In the genomic region with DNA sequence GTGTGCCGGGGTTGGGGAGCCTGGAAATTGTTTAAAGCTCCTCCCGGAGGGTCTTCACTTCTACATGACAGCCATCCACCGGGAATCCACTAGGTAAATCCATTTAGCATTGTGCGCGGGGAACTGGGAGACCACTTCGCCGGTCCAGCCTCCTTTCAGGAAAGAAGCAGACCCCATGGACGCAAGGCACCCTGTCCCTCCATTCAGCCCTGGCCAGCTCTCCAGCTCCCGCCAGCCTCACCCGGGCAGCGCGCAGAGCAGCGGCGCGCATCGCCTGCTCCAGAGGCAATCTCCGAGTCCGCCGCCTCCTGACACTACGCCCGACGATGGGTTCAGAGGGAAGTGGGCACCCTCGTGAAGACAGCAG, we compare ENCODE assay signal across 8 mouse cellular contexts.
A peak's percentile ranks its signal among the peaks of the same experiment; 100 is the strongest.
DNase-seq lines count a peak whose midpoint lies in the region; ATAC-seq and TF ChIP-seq lines count a peak whose summit lies in the region.

No protein-coding gene starts in this region.

- H3K27me3 ChIP-seq in kidney, postnatal 0 days (ENCODE audit: insufficient read depth, low read length), result peaks cover 17% of the 10 kb centered on the region
- peaks cover 34% of the 10 kb centered on the region for H3K27me3 ChIP-seq in embryonic facial prominence, embryonic 14.5 days (replicated peaks; ENCODE audit: control insufficient read depth, insufficient read depth, low read length)
- H3K27me3 ChIP-seq in intestine, embryonic 14.5 days (replicated peaks; ENCODE audit: control insufficient read depth, insufficient read depth, low read length), result peaks cover 40% of the 10 kb centered on the region
- H3K27me3 ChIP-seq in stomach, embryonic 16.5 days (ENCODE audit: control insufficient read depth, insufficient read depth, low read length), result peaks cover 27% of the 10 kb centered on the region

- no peak overlapping the region for H3K27ac ChIP-seq in kidney, postnatal 0 days
- H3K27ac ChIP-seq in embryonic facial prominence, embryonic 14.5 days (replicated peaks; ENCODE audit: low read depth, low read length), result no peak overlapping the region
- H3K27ac ChIP-seq in intestine, embryonic 14.5 days (ENCODE audit: low read depth), result no peak overlapping the region
- no peak overlapping the region for H3K27ac ChIP-seq in stomach, embryonic 16.5 days (ENCODE audit: low read length)

- peak overlapping the region; percentile 71 for H3K4me2 ChIP-seq in kidney, postnatal 0 days (ENCODE audit: low read length)
- H3K4me2 ChIP-seq in embryonic facial prominence, embryonic 14.5 days (ENCODE audit: low read depth, low read length), result peak overlapping the region; percentile 75
- peak overlapping the region; percentile 64 for H3K4me2 ChIP-seq in intestine, embryonic 14.5 days (ENCODE audit: low read length)
- peak overlapping the region; percentile 80 for H3K4me2 ChIP-seq in stomach, embryonic 16.5 days (ENCODE audit: low read depth, low read length)

- peak; percentile 39 for DNase-seq in kidney, postnatal 0 days (ENCODE audit: low spot score)
- no peak for DNase-seq in kidney, adult 8-10 months
- DNase-seq in cerebellum, adult 11-12 months, result peak; percentile 58
- peak; percentile 49 for DNase-seq in embryonic facial prominence, embryonic 14.5 days (ENCODE audit: low spot score)
- DNase-seq in intestine, embryonic 14.5 days (ENCODE audit: low spot score), result peak; percentile 73
- DNase-seq in adrenal gland, adult 18-20 months (ENCODE audit: low spot score in 2 of 2), result no peak

- no peaks in the 10 kb centered on the region for H3K36me3 ChIP-seq in kidney, postnatal 0 days (ENCODE audit: insufficient read depth, low read length)
- H3K36me3 ChIP-seq in embryonic facial prominence, embryonic 14.5 days (ENCODE audit: control insufficient read depth, insufficient read depth, low read length), result no peaks in the 10 kb centered on the region
- no peaks in the 10 kb centered on the region for H3K36me3 ChIP-seq in intestine, embryonic 14.5 days (ENCODE audit: control insufficient read depth, insufficient read depth, low read length)
- H3K36me3 ChIP-seq in stomach, embryonic 16.5 days (ENCODE audit: control insufficient read depth, insufficient read depth, low read length), result no peaks in the 10 kb centered on the region

- under 1% methylated on average over 23 of the region's 23 CpGs for WGBS in kidney, postnatal 0 days
- under 1% methylated on average over 23 of the region's 23 CpGs for WGBS in embryonic facial prominence, embryonic 14.5 days
- WGBS in intestine, embryonic 14.5 days, result under 1% methylated on average over 23 of the region's 23 CpGs
- under 1% methylated on average over 23 of the region's 23 CpGs for WGBS in stomach, embryonic 16.5 days

- H3K4me1 ChIP-seq in kidney, postnatal 0 days (replicated peaks; ENCODE audit: insufficient read depth, low read length), result no peaks in the 10 kb centered on the region
- H3K4me1 ChIP-seq in embryonic facial prominence, embryonic 14.5 days (ENCODE audit: control insufficient read depth, insufficient read depth, low read length), result 0 out of 2 replicates have a peak, but pooled peaks cover 5% of the 10 kb centered on the region
- 0 out of 2 replicates have a peak, but pooled peaks cover 4% of the 10 kb centered on the region for H3K4me1 ChIP-seq in intestine, embryonic 14.5 days (replicated peaks; ENCODE audit: control insufficient read depth, insufficient read depth, low read length)
- no peaks in the 10 kb centered on the region for H3K4me1 ChIP-seq in stomach, embryonic 16.5 days (ENCODE audit: control insufficient read depth, insufficient read depth, low read length)

- peak overlapping the region; percentile 45 for H3K4me3 ChIP-seq in kidney, postnatal 0 days (replicated peaks; ENCODE audit: low read depth, low read length)
- peak overlapping the region; percentile 52 for H3K4me3 ChIP-seq in embryonic facial prominence, embryonic 14.5 days (ENCODE audit: low read depth, low read length)
- peak overlapping the region; percentile 47 for H3K4me3 ChIP-seq in intestine, embryonic 14.5 days (ENCODE audit: low read depth, low read length)
- peak overlapping the region; percentile 55 for H3K4me3 ChIP-seq in stomach, embryonic 16.5 days (replicated peaks; ENCODE audit: low read length)

- peak; percentile 71 for ATAC-seq in kidney, postnatal 0 days (replicated peaks; ENCODE audit: low FRiP score, low read depth)
- peak; percentile 61 for ATAC-seq in embryonic facial prominence, embryonic 14.5 days (ENCODE audit: low read depth)
- ATAC-seq in intestine, embryonic 14.5 days (replicated peaks; ENCODE audit: low FRiP score, low TSS enrichment, low read depth), result peak; percentile 38; the same call in 1 of the 2 replicates
- ATAC-seq in megakaryocyte progenitor cell, adult 5-6 weeks (replicated peaks; ENCODE audit: poor library complexity), result peak; percentile 51
- peak; percentile 73 for ATAC-seq in stomach, embryonic 16.5 days (ENCODE audit: insufficient read depth, low FRiP score)

- no peaks in the 10 kb centered on the region for H3K9me3 ChIP-seq in kidney, postnatal 0 days (replicated peaks; ENCODE audit: low read length)
- H3K9me3 ChIP-seq in embryonic facial prominence, embryonic 14.5 days (ENCODE audit: control insufficient read depth, low read length), result no peaks in the 10 kb centered on the region
- no peaks in the 10 kb centered on the region for H3K9me3 ChIP-seq in intestine, embryonic 14.5 days (ENCODE audit: control insufficient read depth, low read length)
- no peaks in the 10 kb centered on the region for H3K9me3 ChIP-seq in stomach, embryonic 16.5 days (replicated peaks; ENCODE audit: control insufficient read depth, low read length)

- no peak for TF ChIP-seq CTCF in kidney, postnatal 0 days (IDR thresholded peaks at IDR 0.05; ENCODE audit: low read depth)

- H3K9ac ChIP-seq in kidney, postnatal 0 days (ENCODE audit: low read depth, low read length), result no peak overlapping the region
- peak overlapping the region; percentile 67 for H3K9ac ChIP-seq in embryonic facial prominence, embryonic 14.5 days (ENCODE audit: low read depth, low read length)
- H3K9ac ChIP-seq in intestine, embryonic 14.5 days (ENCODE audit: low read length), result no peak overlapping the region
- peak overlapping the region; percentile 65 for H3K9ac ChIP-seq in stomach, embryonic 16.5 days (ENCODE audit: low read length)

Comparison
In these comparisons a context has a peak if more than half of its experiments do, and no peak if none do; other contexts are left out.
1. DNase-seq: peak in kidney, postnatal 0 days (single experiment), cerebellum, adult 11-12 months (single experiment), embryonic facial prominence, embryonic 14.5 days (single experiment) and intestine, embryonic 14.5 days (single experiment); none in kidney, adult 8-10 months (0 of 2) and adrenal gland, adult 18-20 months (0 of 2).
2. H3K9ac ChIP-seq: peak in embryonic facial prominence, embryonic 14.5 days (single experiment) and stomach, embryonic 16.5 days (single experiment); none in kidney, postnatal 0 days (single experiment) and intestine, embryonic 14.5 days (single experiment).
3. Peak in every context shown above with its lines, with median percentiles within 50 percentile points of each other: ATAC-seq, H3K4me2 ChIP-seq and H3K4me3 ChIP-seq.